Mouse (Mus musculus): Measurements from ENCODE around the gene Dnah6. TPM values are rescaled to one million over a fixed set of nuclear protein-coding genes. Genes with fewer than 3 reads are reported as not detected.

Gene Dnah6
- polyA plus RNA-seq, 1 experiment from 2014 or later: 0.34 TPM

DNA sequence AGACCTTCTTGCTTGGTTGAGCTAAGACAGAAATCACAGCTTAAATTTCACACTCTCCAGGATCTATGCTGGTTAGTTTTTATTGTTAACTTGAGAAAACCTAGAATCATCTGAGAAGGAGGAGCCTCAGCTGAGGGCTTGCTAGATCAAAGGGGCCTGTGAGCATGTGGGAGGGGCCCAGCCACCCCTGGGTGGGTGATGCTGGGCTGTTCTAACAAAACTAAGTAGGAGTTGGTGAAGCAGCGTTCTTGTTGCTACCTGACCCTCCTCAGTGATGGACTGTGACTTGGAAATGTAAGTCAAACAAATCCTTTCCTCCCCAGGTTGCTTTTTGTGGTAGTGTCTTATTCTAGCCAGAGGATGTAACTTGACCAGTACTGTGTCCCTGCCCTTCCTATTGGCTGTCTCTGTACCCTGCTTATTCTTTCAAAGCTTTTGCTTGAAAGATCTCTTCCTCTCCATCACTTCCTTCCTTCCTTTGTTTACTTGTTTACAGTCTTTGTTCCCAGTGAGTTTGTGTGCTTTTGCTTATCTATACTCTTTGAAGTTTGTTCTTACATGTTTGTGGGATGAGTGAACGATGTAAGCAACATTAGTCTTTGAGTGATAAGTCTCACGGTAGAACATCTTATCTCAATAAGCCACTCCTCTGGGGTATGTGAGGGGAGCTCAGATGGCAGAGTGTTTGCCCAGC lies 149.2 kb downstream of the Dnah6 start:
- 80% methylated on average over 3 of the region's 3 CpGs for WGBS
- Histone ChIP-seq H3K36me3 (ENCODE audit: control insufficient read depth, insufficient read depth, low read length) (no peaks in the 10 kb centered on the region), H3K4me1 (ENCODE audit: control insufficient read depth, insufficient read depth, low read length) (no peaks in the 10 kb centered on the region), H3K27ac (ENCODE audit: low read depth, low read length) (no peak overlapping the region), H3K27me3 (replicated peaks; ENCODE audit: control insufficient read depth, insufficient read depth, low read length) (no peaks in the 10 kb centered on the region), H3K4me3 (ENCODE audit: low read depth, low read length) (no peak overlapping the region), H3K9me3 (replicated peaks; ENCODE audit: control insufficient read depth, low read length) (no peaks in the 10 kb centered on the region), H3K4me2 (ENCODE audit: low read length) (no peak overlapping the region), H3K9ac (ENCODE audit: low read length) (no peak overlapping the region)
- no peak for DNase-seq (ENCODE audit: low spot score)
- ATAC-seq: no peak

DNA sequence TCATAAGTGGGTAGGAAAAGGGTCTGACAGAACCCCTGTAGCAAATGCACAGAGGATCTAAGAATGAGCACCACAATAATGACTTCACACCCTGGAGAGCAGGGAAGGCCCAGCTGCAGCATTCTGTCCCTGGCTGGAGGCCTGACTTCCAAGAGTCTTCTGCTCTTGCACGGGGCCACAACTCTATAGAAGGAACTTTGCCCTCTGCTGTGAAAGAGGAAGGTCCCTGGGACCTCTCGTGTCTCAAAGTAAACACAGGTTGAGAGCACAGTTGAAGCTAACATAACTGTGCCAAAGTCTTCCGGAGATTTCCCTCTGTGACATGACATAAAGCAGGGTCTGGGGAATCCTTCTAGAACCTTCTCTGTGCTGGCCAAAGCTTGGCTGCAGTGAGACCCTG lies 150.2 kb downstream of the Dnah6 start:
- no peak overlapping the region for H3K9ac ChIP-seq (ENCODE audit: low read length)
- ATAC-seq (no peak), DNase-seq (ENCODE audit: low spot score) (no peak)
- no peaks in the 10 kb centered on the region for H3K4me1 ChIP-seq (ENCODE audit: control insufficient read depth, insufficient read depth, low read length)
- no peak overlapping the region for H3K4me2 ChIP-seq (ENCODE audit: low read length)
- H3K4me3 ChIP-seq (ENCODE audit: low read depth, low read length): no peak overlapping the region
- H3K9me3 ChIP-seq (replicated peaks; ENCODE audit: control insufficient read depth, low read length): no peaks in the 10 kb centered on the region
- 88% methylated on average over 3 of the region's 3 CpGs for WGBS
- H3K27me3 ChIP-seq (replicated peaks; ENCODE audit: control insufficient read depth, insufficient read depth, low read length): no peaks in the 10 kb centered on the region
- no peaks in the 10 kb centered on the region for H3K36me3 ChIP-seq (ENCODE audit: control insufficient read depth, insufficient read depth, low read length)
- no peak overlapping the region for H3K27ac ChIP-seq (ENCODE audit: low read depth, low read length)

DNA sequence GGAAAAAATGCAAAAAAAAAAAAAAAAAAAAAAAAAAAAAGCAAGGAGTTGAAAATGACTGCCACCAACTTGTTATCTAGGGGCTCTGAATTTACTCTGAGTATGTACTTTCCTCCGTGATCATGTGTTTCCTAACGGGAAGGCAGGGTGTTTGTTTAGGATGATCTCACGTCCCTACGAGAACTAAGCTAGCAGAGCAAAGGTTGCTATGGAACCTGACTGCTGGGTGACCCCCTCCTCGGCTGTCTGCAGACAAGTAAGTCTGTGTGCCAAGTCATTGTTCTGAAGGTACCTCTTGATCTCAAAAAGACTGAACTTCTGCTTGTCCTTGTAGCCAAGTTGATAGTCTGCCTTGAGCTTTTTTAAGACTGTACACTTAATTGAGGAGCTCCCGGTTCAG lies 150.8 kb downstream of the Dnah6 start:
- Histone ChIP-seq H3K4me2 (ENCODE audit: low read length) (no peak overlapping the region), H3K9ac (ENCODE audit: low read length) (no peak overlapping the region), H3K36me3 (ENCODE audit: control insufficient read depth, insufficient read depth, low read length) (no peaks in the 10 kb centered on the region), H3K27me3 (replicated peaks; ENCODE audit: control insufficient read depth, insufficient read depth, low read length) (no peaks in the 10 kb centered on the region), H3K4me3 (ENCODE audit: low read depth, low read length) (no peak overlapping the region), H3K9me3 (replicated peaks; ENCODE audit: control insufficient read depth, low read length) (no peaks in the 10 kb centered on the region), H3K4me1 (ENCODE audit: control insufficient read depth, insufficient read depth, low read length) (no peaks in the 10 kb centered on the region), H3K27ac (ENCODE audit: low read depth, low read length) (no peak overlapping the region)
- ATAC-seq (no peak), DNase-seq (ENCODE audit: low spot score) (no peak)
- 88% methylated on average over 6 of the region's 6 CpGs for WGBS

DNA sequence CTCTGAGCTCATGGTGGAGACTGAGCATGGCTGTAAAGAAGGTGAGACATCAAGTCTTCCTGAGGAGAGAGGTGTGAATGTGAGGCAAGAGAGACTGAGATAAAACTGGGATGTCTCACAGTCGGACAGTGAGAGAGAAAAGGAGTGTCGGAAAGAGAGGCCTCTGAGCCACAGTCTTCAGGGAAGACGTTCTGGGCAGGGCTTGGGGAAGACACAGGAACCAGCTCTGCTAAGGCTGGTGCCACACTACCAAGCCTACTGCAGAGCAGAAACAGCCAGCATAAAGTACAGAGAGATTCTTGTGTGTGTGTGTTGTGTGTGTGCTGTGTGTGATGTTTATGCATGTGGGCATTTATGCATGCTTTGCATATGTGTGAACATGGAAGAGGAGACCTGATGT lies 156.9 kb downstream of the Dnah6 start:
- Histone ChIP-seq H3K4me2 (ENCODE audit: low read length) (no peak overlapping the region), H3K4me1 (ENCODE audit: control insufficient read depth, insufficient read depth, low read length) (no peaks in the 10 kb centered on the region), H3K4me3 (ENCODE audit: low read depth, low read length) (no peak overlapping the region), H3K27ac (ENCODE audit: low read depth, low read length) (no peak overlapping the region), H3K36me3 (ENCODE audit: control insufficient read depth, insufficient read depth, low read length) (no peaks in the 10 kb centered on the region), H3K9me3 (replicated peaks; ENCODE audit: control insufficient read depth, low read length) (no peaks in the 10 kb centered on the region), H3K27me3 (replicated peaks; ENCODE audit: control insufficient read depth, insufficient read depth, low read length) (no peaks in the 10 kb centered on the region), H3K9ac (ENCODE audit: low read length) (no peak overlapping the region)
- no peak for DNase-seq (ENCODE audit: low spot score)
- no peak for ATAC-seq
- 92% methylated on average over 3 of the region's 3 CpGs for WGBS

DNA sequence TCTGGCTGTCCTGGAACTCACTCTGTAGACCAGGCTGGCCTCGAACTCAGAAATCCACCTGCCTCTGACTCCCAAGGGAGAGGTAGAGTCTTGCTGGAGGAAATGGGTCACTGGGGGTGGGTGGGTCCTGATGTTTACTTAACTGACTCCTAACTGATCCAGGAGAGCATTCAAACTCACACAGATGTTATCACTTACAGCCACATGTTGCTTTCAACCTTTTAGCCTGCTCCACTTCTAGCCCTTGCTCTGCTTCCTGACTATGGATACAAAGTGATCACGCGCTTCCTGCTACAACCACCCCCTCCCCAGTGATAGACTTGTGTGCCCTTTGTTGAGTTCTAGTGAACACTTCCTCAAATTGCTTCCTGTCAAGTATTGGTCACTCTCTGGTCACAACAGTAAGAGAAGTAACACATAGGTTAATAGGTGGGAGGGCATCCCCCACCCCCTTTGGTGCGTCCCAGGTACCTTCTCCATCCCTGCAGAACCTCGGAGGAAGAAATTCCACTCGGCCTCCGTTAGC lies 161.8 kb downstream of the Dnah6 start:
- H3K9ac ChIP-seq (ENCODE audit: low read length): no peak overlapping the region
- H3K27ac ChIP-seq (ENCODE audit: low read depth, low read length): no peak overlapping the region
- H3K4me2 ChIP-seq (ENCODE audit: low read length): no peak overlapping the region
- no peak overlapping the region for H3K4me3 ChIP-seq (ENCODE audit: low read depth, low read length)
- DNase-seq (ENCODE audit: low spot score): no peak
- H3K36me3 ChIP-seq (ENCODE audit: control insufficient read depth, insufficient read depth, low read length): no peaks in the 10 kb centered on the region
- no peaks in the 10 kb centered on the region for H3K27me3 ChIP-seq (replicated peaks; ENCODE audit: control insufficient read depth, insufficient read depth, low read length)
- ATAC-seq: no peak
- WGBS: 95% methylated on average over 7 of the region's 7 CpGs
- no peaks in the 10 kb centered on the region; the same call in 1 of the 2 replicates for H3K9me3 ChIP-seq (replicated peaks; ENCODE audit: control insufficient read depth, low read length)
- no peaks in the 10 kb centered on the region for H3K4me1 ChIP-seq (ENCODE audit: control insufficient read depth, insufficient read depth, low read length)

DNA sequence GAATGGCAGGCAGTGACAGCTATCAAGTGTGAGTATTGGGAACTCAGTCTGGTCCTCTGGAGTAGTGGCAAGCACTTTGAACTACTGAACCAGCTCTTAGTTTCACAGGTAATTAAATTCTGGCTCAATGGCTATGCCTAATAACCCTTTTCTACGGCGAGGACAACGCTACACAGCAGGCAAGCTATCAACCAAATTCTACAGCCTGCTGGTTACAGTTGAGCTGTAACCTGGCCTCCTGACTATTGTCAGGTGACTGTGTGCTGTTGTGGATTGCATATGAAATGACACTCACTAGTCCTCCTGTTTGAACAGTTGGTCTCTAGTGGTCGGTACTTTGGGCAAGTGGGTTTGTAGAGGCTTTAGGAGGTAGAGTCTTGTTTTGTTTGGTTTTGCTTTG lies 162.3 kb downstream of the Dnah6 start:
- WGBS: 85% methylated on average over 4 of the region's 4 CpGs
- Histone ChIP-seq H3K4me2 (ENCODE audit: low read length) (no peak overlapping the region), H3K4me3 (ENCODE audit: low read depth, low read length) (no peak overlapping the region), H3K9ac (ENCODE audit: low read length) (no peak overlapping the region), H3K27me3 (replicated peaks; ENCODE audit: control insufficient read depth, insufficient read depth, low read length) (no peaks in the 10 kb centered on the region), H3K27ac (ENCODE audit: low read depth, low read length) (no peak overlapping the region), H3K9me3 (replicated peaks; ENCODE audit: control insufficient read depth, low read length) (no peaks in the 10 kb centered on the region; the same call in 1 of the 2 replicates), H3K4me1 (ENCODE audit: control insufficient read depth, insufficient read depth, low read length) (no peaks in the 10 kb centered on the region), H3K36me3 (ENCODE audit: control insufficient read depth, insufficient read depth, low read length) (no peaks in the 10 kb centered on the region)
- DNase-seq (ENCODE audit: low spot score) (no peak), ATAC-seq (no peak)

DNA sequence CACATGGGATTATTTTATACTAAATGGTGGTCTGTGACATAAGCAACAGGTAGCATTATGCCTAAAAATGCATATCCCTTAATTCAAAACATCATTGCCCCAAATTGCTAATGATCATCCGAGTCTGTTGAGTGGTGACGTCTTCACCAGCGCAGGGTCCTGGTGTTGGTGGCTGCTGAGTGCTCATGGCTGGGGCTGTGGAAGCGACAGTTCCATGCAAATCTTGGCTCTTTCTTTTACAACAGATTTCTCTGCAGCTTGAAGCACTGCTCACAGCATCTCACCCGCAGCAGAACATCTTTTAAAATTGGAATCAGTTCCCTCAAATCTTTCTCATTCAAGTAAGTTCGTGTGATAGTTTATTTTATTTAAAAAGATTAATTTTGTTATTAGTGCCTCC lies 166.1 kb downstream of the Dnah6 start:
- ATAC-seq (no peak), DNase-seq (ENCODE audit: low spot score) (peak; percentile 4)
- no peaks in the 10 kb centered on the region for H3K4me1 ChIP-seq (ENCODE audit: control insufficient read depth, insufficient read depth, low read length)
- no peak overlapping the region for H3K27ac ChIP-seq (ENCODE audit: low read depth, low read length)
- H3K36me3 ChIP-seq (ENCODE audit: control insufficient read depth, insufficient read depth, low read length): no peaks in the 10 kb centered on the region
- H3K9me3 ChIP-seq (replicated peaks; ENCODE audit: control insufficient read depth, low read length): no peaks in the 10 kb centered on the region; the same call in 1 of the 2 replicates
- WGBS: 91% methylated on average over 6 of the region's 6 CpGs
- no peaks in the 10 kb centered on the region for H3K27me3 ChIP-seq (replicated peaks; ENCODE audit: control insufficient read depth, insufficient read depth, low read length)
- no peak overlapping the region for H3K4me3 ChIP-seq (ENCODE audit: low read depth, low read length)
- no peak overlapping the region for H3K4me2 ChIP-seq (ENCODE audit: low read length)
- no peak overlapping the region for H3K9ac ChIP-seq (ENCODE audit: low read length)

DNA sequence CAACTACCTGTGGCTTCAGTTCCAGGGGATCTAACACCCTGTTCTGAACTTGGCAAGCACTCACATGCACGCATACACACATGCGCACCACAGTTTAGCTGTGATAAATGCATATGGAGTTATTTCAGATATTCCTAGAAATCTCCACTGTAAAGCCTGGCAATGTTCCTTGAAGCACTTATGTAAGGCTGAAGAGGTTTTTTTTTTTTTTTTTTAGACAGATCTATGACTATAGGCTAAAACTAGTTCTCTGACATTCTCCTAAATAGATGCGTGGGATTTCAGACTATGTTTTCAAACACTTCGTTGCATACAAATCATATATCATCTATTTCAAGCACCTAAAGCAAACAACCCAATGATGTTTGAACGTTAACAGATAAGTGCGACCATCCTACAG lies 166.6 kb downstream of the Dnah6 start:
- H3K9me3 ChIP-seq (replicated peaks; ENCODE audit: control insufficient read depth, low read length): no peaks in the 10 kb centered on the region; the same call in 1 of the 2 replicates
- H3K36me3 ChIP-seq (ENCODE audit: control insufficient read depth, insufficient read depth, low read length): no peaks in the 10 kb centered on the region
- no peak overlapping the region for H3K4me3 ChIP-seq (ENCODE audit: low read depth, low read length)
- no peaks in the 10 kb centered on the region for H3K27me3 ChIP-seq (replicated peaks; ENCODE audit: control insufficient read depth, insufficient read depth, low read length)
- H3K4me1 ChIP-seq (ENCODE audit: control insufficient read depth, insufficient read depth, low read length): no peaks in the 10 kb centered on the region
- ATAC-seq (no peak), DNase-seq (ENCODE audit: low spot score) (peak; percentile 8)
- H3K27ac ChIP-seq (ENCODE audit: low read depth, low read length): no peak overlapping the region
- no peak overlapping the region for H3K4me2 ChIP-seq (ENCODE audit: low read length)
- H3K9ac ChIP-seq (ENCODE audit: low read length): no peak overlapping the region
- 89% methylated on average over 6 of the region's 6 CpGs for WGBS

DNA sequence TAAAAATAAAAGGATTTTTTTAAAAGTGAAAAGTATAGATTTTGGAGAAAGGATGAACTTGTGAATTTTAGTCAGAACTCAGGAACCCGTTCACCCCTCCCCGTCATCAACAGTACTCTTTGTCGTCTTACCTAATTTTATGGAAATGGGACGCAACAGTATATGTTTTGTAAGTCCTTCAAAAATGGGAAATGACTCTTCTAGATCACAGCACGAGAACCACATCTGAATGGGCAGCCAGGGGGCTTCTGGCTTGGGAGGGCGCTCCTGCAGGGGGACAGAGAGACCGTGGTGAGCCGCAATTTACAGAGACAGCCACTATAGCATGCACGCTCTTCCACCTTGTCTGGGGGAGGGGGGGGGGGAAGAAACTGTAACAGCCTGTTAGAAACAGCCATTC lies 167.9 kb downstream of the Dnah6 start:
- no peak for DNase-seq (ENCODE audit: low spot score)
- no peak overlapping the region for H3K4me2 ChIP-seq (ENCODE audit: low read length)
- no peak for ATAC-seq
- no peaks in the 10 kb centered on the region for H3K4me1 ChIP-seq (ENCODE audit: control insufficient read depth, insufficient read depth, low read length)
- no peak overlapping the region for H3K9ac ChIP-seq (ENCODE audit: low read length)
- no peaks in the 10 kb centered on the region; the same call in 1 of the 2 replicates for H3K9me3 ChIP-seq (replicated peaks; ENCODE audit: control insufficient read depth, low read length)
- H3K4me3 ChIP-seq (ENCODE audit: low read depth, low read length): no peak overlapping the region
- 93% methylated on average over 9 of the region's 9 CpGs for WGBS
- no peaks in the 10 kb centered on the region for H3K27me3 ChIP-seq (replicated peaks; ENCODE audit: control insufficient read depth, insufficient read depth, low read length)
- no peaks in the 10 kb centered on the region for H3K36me3 ChIP-seq (ENCODE audit: control insufficient read depth, insufficient read depth, low read length)
- no peak overlapping the region for H3K27ac ChIP-seq (ENCODE audit: low read depth, low read length)

All from forebrain, embryonic 14.5 days (tissue).